ENCODE assay signal across 9 mouse cellular contexts in genomic region chr1:63659591-63659990, GRCm38 (mm10). TPM values are rescaled to one million over a fixed set of nuclear protein-coding genes. Genes with fewer than 3 reads are reported as not detected.
A peak's percentile ranks its signal among the peaks of the same experiment; 100 is the strongest.
DNase-seq lines count a peak whose midpoint lies in the region; ATAC-seq and TF ChIP-seq lines count a peak whose summit lies in the region.
"Had no signal": no experiment of that assay in that cellular context is flagged by ENCODE, and none has a peak within 500 bp of the region (broad histone marks: within the 10 kb centered on the region; RNA-seq: fewer than 3 reads in every experiment).

No protein-coding gene starts in this region.

- no peaks in the 10 kb centered on the region for H3K36me3 ChIP-seq in forebrain, embryonic 16.5 days (ENCODE audit: control insufficient read depth, insufficient read depth)
- H3K36me3 ChIP-seq in lung, embryonic 14.5 days (ENCODE audit: insufficient read depth): no peaks in the 10 kb centered on the region

- no peak overlapping the region for H3K4me3 ChIP-seq in forebrain, embryonic 16.5 days (replicated peaks; ENCODE audit: low read length)
- no peak overlapping the region for H3K4me3 ChIP-seq in lung, embryonic 14.5 days (ENCODE audit: low read depth, low read length)

- H3K9me3 ChIP-seq in forebrain, embryonic 16.5 days (ENCODE audit: control insufficient read depth, low read length): no peaks in the 10 kb centered on the region
- no peaks in the 10 kb centered on the region for H3K9me3 ChIP-seq in lung, embryonic 14.5 days (ENCODE audit: low read depth, low read length)

- no peak overlapping the region for H3K9ac ChIP-seq in forebrain, embryonic 16.5 days (replicated peaks; ENCODE audit: low read depth, low read length)
- no peak overlapping the region for H3K9ac ChIP-seq in lung, embryonic 14.5 days

- intact Hi-C loops in gastrocnemius, postnatal 36 days (cut with DNase I): loop anchor here (2.0 to 10.0 kb wide), 2 partner anchors 255 to 789 kb away; no protein-coding TSS in a partner anchor

- ATAC-seq in forebrain, embryonic 16.5 days: peak; percentile 69
- ATAC-seq in lung, embryonic 14.5 days (ENCODE audit: insufficient read depth): no peak

- 2% methylated on average over 7 of the region's 7 CpGs for whole genome bisulfite sequencing in forebrain, embryonic 16.5 days
- WGBS in lung, embryonic 14.5 days: under 1% methylated on average over 7 of the region's 7 CpGs

- peak; percentile 30 for DNase-seq in gastrocnemius, adult 18-20 months (ENCODE audit: low spot score)
- no peak for DNase-seq in gastrocnemius, postnatal 36 days
- DNase-seq in CD8-positive naive resting alpha-beta T cell, adult 2 months (ENCODE audit: low read depth in 2 of 2, low spot score in 2 of 2): peak; percentile 4 to 26
- DNase-seq in c-Kit-positive CD71-positive TER-119-positive erythroid progenitor cells, embryonic 14.5 days (ENCODE audit: low spot score): peak; percentile 44
- DNase-seq in kidney, adult 9 months: peak; percentile 52
- peak; percentile 91 for DNase-seq in lung, embryonic 14.5 days
- peak; percentile 49 for DNase-seq in skeletal muscle tissue, adult 2 months (ENCODE audit: low read depth, low spot score)

- TF ChIP-seq CTCF in lung, embryonic 14.5 days (IDR thresholded peaks at IDR 0.05; ENCODE audit: low read depth): peak; percentile 80

- no peak overlapping the region for H3K27ac ChIP-seq in forebrain, embryonic 16.5 days (ENCODE audit: low read length)
- no peak overlapping the region for H3K27ac ChIP-seq in lung, embryonic 14.5 days (ENCODE audit: low read depth)

- H3K27me3 ChIP-seq in forebrain, embryonic 16.5 days (replicated peaks; ENCODE audit: control insufficient read depth, insufficient read depth, low read length): peaks cover 4% of the 10 kb centered on the region; the same call in 1 of the 2 replicates
- no peaks in the 10 kb centered on the region for H3K27me3 ChIP-seq in lung, embryonic 14.5 days (ENCODE audit: insufficient read depth, low read length)

- H3K4me2 ChIP-seq in forebrain, embryonic 16.5 days (ENCODE audit: low read length): no peak overlapping the region
- no peak overlapping the region for H3K4me2 ChIP-seq in lung, embryonic 14.5 days

- H3K4me1 ChIP-seq in forebrain, embryonic 16.5 days (replicated peaks; ENCODE audit: control insufficient read depth, insufficient read depth, low read length): no peaks in the 10 kb centered on the region
- no peaks in the 10 kb centered on the region for H3K4me1 ChIP-seq in lung, embryonic 14.5 days (ENCODE audit: insufficient read depth)

RNA-seq across cellular contexts. Expression of gene Dytn, which starts 27.1 kb away (rescaled TPM):
- not detected for total RNA-seq in gastrocnemius, adult 18-20 months (2021)
- total RNA-seq in gastrocnemius, postnatal 36 days (2021): not detected
- polyA plus RNA-seq in forebrain, embryonic 16.5 days (2015; fragmentation: Nextera tagmentation; extraction: Ambion mirVana): not detected in 2 replicates
- polyA plus RNA-seq in lung, embryonic 14.5 days (2014; fragmentation: Nextera tagmentation; extraction: Ambion mirVana): not detected in 2 replicates
- polyA plus RNA-seq: stomach, embryonic 16.5 days had no signal

RNA-seq across cellular contexts. Expression of gene Gm39653, which starts 43.8 kb away (rescaled TPM):
- not detected for total RNA-seq in gastrocnemius, adult 18-20 months (2021)
- not detected for total RNA-seq in gastrocnemius, postnatal 36 days (2021)
- not detected in 2 replicates for polyA plus RNA-seq in forebrain, embryonic 16.5 days (2015; fragmentation: Nextera tagmentation; extraction: Ambion mirVana)
- not detected in 2 replicates for polyA plus RNA-seq in lung, embryonic 14.5 days (2014; fragmentation: Nextera tagmentation; extraction: Ambion mirVana)
- polyA plus RNA-seq: stomach, embryonic 16.5 days had no signal

Comparison
In these comparisons a context has a peak if more than half of its experiments do, and no peak if none do; other contexts are left out.
1. DNase-seq: peak in gastrocnemius, adult 18-20 months (single experiment), CD8-positive naive resting alpha-beta T cell, adult 2 months (2 of 2), c-Kit-positive CD71-positive TER-119-positive erythroid progenitor cells, embryonic 14.5 days (single experiment), kidney, adult 9 months (single experiment), lung, embryonic 14.5 days (single experiment) and skeletal muscle tissue, adult 2 months (single experiment); none in gastrocnemius, postnatal 36 days (0 of 2).